Mouse (Mus musculus) embryo, embryonic 10 days (tissue): ENCODE measurements around the gene Prpf40a.

Source experiments
- DNase-seq: peaks from one replicate; pipeline ENCODE4 v3.0.0-alpha.2; 2015; ENCODE audit warnings: low spot score

The Prpf40a gene

DNA sequence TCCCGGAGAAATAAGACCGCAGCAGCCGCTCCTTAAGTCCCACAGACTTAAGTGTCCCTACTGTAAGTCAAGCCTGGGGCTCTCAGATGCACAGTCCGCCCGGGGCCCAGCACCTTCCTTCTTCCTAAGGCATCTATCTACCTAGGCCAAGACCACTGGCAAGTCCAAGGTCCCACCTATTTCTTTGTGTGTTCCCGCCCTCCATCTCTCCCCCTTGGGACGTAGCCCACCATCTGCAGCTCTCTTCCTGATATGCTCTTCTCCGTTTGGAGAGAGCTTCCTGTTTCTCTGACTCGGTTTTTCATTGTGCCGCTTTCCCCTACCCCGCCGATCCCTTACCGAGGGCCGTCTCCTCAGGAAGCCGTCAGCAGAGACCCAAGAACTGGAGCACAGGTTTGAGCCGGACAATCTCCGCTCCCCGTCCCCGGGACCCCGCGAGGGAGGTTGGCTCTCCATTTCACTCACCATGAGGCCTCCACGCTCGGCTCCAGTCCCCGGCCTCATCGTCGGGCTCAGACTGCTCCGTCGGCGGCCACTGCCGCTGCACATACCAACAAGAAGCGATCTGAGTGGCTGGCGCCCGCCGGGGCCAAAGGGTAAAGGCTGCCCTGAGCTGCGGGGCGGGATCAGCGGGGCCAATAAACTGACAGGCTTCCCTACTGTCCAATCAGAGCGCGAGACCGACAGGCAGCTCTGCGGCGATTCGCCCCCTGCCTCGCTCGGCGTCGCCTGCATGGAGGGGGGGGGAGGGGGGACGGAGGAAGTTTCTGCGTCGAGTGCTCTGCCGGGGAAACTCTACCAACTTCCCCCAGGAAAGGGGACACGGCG, at the start of gene Prpf40a:
TSS of gene Prpf40a (minus strand) at position 601 of the 828 bp plus-strand sequence.
- DNase-seq, result peak; percentile 98

DNA sequence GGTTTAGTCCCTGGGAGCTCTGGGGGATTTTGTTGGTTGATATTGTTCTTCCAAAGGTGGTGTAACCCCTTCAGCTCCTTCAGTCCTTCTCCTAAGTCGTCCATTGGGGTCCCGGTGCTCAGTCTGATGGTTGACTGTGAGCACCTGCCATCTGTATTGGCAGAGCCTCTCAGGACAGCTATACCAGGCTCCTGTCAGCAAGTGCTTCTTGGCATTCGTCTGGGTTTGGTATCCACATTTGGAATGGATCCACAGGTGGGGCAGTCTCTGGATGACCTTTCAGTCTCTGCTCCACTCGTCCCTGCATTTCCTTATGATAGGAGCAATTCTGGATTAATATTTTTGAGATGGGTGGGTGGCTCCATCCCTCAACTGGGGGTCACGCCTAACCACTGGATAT, 31.2 kb upstream of the Prpf40a start:
- no peak for DNase-seq

DNA sequence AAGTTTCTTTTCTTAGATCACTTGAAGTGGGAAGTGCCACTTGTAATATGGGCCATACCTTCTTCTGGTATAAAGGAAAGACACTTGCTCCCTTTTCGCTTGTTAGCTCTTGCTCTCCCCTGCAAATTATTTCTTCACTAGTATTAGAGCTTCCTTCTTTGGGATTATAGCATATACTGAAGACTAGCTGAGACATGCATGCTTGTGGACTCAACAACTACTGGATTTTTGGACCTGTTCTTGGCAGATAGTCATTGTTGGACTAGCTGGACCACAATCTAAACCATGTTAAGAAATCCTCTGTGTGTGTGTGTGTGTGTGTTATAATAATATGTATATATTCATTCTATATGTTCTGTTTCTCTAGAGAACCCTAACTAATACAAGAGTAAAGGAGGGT, 22.4 kb upstream of the Prpf40a start:
- DNase-seq, result no peak

DNA sequence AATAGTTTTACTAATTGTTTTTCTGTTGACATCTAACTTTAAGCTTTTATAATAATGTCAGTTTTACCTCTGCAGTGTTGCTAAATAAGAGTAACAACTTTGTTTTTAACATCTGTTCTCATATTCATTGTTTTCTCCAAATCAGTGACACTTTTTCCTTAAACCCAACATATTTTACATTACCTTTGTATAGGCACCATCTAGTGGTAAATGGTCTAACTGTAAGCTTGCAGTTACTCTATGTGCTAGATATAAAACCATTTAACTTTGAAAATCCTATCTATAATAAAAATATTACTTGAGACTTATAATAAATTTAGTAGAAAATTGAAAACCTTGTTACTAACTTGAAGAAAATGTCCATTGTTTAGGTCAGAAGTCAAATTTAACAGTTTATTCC, 15.7 kb upstream of the Prpf40a start:
- no peak for DNase-seq

DNA sequence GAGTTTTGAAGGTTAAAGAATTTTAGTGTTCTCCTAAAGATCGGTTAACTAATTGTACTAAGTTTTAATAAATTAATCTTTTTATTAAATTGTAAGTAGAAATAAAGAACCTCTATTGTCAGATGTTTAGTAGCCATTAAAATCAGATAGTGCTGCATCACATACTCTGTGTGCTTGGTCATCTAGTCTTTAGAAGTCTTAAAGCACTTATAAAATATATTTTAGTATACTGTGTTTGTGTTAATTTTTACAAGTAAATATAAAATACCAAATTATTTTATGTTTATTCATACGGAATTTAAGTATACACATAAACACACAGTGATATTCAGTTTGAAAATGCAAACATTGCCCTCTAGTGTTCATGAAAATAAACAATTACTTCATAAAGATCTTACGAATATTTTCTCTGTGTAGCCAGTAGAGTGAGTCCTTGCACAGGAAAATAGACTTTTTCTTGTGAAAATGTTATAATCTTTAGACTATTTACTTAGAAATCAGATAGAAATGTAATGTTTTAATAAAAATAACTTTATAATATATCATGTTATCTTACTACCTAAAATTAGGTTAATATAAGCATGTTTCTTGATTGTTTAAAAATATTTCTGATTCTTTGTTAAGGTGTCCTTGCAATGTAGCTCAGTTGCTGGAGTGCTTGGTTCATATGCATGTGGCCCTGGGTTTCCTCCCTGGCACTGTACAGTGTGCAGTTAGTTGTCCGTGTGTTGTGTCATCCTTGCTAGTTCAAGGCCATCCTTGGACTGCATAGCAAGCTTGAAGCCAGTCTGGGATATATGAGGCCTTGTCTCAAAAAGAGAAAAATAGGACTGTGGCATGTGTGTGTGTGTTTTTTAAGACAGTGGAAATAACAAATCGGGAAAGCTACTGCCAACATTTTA, 13.5 kb upstream of the Prpf40a start:
- peak; percentile 13 for DNase-seq

DNA sequence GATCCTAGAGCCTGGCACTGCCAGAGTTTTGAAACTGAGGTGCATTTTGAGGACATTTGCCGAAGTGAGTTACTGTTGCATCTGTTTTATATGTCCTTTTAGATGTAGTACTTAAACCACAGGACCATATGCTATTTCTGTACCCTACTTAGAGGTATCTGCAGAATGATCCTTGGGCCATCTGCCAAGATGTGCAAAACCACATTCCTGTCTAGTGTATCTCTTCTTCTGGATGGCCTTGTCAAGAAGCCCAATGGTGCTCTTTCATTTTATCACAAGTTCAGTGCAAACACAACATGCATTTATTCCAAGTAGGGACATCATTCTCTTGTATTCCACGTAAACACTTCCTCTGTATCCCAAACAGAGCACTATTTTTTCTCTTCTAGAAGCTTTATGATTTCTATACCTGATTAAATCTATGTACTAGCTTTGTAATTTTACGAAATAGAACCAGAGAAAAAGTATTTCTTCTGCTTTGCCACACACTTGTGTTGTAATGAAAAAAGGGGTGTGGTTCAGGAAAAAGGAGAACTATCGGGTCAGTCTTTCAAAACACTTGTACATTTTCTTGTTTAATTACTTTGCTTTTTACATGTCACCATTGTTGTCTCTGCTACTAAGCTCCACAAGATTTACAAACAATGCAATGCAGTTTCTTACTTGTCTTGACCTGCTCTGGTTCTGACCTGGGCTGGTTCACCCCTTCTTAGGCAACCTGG, 9.2 kb upstream of the Prpf40a start:
- DNase-seq, result no peak

DNA sequence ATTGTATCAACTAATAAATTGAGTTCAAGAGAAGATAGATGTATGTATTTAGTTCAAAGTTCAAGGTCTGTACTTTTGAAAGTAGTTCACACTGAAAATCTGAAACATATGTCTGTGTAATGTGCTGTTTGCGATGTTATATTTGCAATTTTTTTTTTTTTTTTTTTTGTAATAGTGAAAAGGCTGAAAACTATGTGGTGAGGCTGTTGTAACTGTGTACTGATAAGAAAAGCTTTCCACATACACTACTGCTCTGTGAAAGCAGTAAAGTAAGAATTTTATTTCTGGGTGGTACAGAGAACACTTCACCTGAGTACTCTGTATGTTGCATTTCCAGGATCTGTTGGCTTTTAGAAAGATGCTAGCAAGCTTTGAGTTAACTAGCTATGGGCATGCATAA, 8.1 kb upstream of the Prpf40a start:
- DNase-seq, result no peak

DNA sequence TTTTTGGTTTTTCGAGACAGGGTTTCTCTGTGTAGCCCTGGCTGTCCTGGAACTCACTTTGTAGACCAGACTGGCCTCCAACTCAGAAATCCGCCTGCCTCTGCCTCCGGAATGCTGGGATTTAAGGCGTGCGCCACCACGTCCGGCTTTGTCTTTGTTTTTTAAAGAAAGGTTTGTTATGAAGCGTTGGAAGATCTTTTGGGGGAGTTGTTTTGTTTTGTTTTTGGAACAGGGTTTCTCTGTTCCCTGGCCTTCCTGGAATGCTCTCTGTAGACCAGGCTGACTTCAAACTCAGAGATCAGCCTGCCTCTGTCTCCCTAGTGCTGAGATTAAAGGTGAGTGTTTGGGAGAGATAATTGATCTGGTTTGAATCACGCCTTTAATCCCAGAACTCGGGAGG, 5.3 kb upstream of the Prpf40a start:
- DNase-seq, result no peak

DNA sequence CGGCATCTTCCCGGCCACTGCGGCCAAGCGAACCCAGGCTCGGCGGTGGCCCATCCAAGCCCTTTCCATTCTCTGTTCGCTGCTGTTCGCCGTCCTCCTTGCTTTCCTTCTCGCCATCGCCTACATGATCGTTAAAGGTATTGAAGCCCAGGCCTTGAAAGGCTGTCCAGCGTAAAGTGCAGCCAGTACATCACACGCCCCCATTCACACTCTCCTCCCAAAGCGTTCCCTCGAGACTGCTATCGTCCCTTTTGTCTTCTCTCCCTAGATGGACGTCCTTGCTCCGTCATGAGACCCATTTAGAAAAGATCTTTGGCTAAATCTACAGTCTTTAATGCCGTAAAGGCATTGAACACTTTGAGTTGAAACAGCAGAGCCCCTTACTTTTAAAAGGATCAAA, 1.3 kb upstream of the Prpf40a start:
- peak; percentile 65 for DNase-seq

DNA sequence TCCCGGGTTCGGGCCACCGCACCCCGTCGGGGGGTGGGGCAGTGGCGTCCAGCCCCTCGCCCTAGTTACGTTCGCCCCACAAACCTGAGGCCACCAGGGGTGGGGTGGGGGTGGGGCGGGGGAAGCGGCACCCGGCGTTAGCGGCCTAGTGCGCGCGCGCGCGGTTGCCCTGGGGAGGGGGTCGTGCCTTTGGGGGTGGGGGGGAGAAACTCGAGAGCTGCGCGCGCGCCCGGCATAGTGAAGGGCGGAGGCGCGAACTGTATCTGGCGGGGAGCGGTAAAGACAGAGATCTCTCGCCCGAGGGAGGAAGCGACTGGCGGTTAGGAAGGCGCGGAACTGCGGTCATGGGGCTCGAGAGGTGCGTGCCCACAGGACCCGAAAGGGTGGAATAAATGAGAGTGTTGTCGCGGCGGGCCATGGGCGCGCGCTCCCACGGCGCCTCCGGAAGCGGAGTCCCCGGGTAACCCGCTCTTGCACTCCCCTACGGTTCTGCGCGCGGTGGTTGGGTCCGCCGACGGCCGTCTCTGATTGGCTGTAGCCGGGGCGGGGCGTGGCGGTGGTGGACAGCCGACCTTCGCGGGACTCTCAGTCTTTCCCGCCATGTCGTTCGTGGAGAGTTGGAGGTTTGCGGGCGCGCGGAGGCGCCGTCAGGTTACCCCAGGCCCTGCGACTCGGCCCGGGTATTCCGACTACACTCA, 588 bp upstream of the Prpf40a start, which contains the start of gene Arl6ip6:
TSS of gene Arl6ip6 (plus strand) at position 204 of the 698 bp plus-strand sequence.
- DNase-seq, result peak; percentile 94

DNA sequence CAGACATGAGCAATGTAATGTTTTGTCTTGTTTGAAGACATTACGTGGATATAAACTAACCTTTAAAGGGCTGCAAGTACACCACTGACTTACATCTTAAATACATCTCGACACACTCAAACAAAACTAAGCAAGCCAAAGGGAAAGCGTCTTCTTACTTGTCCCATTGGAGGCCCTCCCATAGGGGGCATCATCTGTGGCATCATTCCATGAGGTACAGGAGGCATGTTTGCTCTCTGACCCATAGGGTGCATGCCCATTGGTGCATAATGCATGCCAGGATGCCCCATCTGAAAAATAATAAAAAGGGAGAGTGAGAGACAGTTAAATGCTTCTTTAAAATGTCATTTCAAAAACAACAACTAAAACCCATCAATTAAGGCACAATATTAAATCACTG, 1.3 kb downstream of the Prpf40a start:
- peak; percentile 25 for DNase-seq

DNA sequence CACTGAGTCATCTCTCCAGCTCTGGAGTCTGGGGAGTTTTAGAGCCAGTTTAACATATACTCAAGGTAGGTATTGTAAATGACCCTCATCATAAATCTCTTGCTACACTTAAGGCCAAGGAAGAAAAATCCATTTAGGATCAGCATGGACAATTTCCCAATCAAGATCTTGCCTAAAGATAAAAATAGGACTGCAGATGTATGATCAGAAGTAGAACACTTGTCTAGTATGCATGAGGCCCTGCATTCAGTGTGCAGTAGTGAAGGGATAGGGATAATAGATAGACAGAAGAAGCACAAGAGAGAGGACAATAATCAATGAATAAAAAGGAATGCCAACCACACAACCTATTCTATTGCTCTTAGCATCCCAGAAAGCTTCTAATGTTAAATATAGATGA, 11.2 kb downstream of the Prpf40a start:
- no peak for DNase-seq

DNA sequence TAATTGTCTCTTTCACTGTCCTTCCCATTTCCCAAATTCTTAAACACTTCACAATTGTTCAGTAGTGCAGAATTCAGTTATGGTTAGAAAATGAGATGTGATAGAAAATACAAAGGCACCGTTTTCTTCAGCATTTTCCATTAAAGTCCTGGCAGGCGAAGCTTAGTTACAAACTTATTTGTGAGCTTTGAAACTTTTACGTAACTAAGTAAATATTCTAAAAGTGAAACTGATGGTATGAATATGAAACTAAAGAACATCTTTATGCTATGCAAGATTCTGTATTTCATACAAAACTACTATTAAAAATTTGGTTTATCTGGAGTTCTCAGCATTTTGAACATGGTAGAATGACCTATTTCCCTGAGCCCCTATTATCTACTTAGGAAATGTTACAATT, 12.1 kb downstream of the Prpf40a start:
- DNase-seq, result no peak

DNA sequence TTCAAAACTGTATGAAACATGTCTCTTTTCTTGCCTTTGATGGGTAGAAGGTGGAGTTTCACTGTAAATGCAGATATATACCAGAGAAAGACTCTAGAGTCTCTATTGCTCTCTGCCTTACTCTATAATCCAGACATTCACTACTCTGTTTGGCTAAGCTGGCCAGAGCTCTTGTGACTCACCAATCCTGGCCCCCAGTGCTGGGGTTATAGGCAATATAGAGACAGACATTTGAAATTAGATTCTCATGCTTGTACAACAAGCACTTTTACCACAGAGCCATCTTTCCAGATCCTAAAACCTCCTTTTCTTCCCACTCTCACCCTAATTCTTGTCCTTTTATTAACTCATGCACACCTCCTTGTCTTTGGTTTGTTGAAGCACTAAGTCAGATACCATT, 17.1 kb downstream of the Prpf40a start:
- DNase-seq, result no peak

DNA sequence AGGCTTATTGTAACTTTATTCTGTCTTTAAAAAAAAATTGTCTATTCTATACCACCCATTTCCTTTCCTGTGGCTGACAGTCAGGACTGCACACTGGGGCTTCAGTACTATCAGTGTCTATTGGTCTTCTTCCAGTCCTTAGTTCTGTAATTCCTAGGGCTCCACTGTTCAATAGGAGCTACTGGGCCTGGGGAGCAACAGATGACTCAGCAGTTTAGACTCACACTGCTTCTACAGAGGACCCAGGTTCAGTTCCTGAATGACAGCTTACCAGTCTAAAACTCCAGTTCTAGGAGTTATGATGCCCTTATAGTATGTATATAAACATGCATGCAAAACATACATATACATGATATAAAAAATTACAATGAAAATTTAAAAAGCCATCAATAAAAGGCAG, 44.2 kb downstream of the Prpf40a start:
- no peak for DNase-seq

DNA sequence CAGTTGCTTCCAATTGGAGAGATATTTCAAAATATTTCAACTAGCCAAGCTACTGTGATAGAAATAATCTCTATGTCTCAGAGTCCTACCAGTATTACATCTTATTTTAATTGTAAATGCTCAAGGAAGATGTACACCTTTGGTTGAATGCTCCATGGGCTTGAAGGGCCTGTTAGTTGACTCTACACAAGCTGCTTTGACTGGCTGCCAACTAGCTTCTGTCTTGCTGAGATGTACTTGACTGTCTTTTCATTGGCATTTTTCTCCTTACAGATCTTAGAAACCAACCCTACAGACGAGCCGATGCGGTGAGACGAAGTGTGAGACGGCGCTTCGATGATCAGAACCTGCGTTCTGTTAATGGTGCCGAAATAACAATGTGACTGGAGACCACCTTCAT, 59.5 kb downstream of the Prpf40a start:
- DNase-seq, result no peak

DNA sequence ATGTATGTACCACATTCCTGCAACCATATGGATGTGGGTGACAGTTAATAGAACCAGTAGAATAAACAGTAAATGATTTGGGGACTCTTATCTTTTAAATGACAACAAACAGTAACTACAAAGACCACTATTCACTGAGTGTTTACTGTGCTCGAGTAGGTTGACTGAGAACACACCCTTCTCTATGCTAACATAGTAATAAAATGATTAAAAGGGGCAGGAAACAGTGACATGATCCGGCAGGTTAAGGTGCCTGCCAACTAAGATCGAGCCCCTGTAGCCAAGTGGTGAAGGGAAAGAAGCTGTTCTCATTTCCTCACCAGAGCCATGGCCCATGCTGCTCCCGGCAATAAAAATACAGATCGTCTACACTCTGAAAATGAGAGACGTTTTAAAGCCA, 62.0 kb downstream of the Prpf40a start:
- no peak for DNase-seq

DNA sequence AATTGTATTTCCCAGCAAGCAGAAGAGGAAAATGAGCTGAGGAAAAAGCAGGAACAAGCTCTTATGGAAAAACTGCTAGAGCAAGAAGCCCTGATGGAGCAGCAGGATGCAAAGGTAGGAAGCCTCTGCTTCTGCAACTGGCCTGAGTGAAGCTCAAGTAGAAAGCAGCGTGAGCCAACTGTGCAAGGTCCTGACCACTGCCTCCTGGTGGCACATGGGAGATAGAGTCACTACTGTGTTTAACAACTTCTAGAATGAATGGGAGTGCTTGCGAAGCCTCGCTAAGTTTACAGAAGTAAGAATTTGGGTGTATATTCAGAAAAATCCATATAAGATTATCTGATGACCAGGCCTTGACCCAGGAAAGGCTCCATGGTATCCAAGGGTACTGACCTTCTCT, 65.1 kb downstream of the Prpf40a start:
- peak; percentile 29 for DNase-seq

DNA sequence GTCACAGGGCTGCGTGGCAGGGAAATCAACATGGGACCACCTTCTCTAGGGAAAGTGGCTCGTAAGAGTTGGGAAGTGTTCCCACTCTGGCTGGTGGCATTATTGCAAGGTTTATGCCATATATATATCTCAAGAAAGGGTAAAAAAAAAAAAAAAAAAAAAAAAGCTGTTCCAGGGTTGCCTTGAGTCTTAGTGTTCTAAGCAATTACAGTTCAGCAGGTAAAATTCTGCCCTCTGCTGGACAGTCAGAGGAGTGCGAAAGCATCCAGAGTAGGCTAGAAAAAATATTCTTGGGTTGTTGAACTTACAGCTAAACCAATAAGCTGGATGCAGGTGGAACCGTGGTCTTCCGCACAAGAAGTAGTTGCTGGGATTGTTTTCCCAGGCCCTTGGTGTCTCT, 69.3 kb downstream of the Prpf40a start:
- peak; percentile 53 for DNase-seq

DNA sequence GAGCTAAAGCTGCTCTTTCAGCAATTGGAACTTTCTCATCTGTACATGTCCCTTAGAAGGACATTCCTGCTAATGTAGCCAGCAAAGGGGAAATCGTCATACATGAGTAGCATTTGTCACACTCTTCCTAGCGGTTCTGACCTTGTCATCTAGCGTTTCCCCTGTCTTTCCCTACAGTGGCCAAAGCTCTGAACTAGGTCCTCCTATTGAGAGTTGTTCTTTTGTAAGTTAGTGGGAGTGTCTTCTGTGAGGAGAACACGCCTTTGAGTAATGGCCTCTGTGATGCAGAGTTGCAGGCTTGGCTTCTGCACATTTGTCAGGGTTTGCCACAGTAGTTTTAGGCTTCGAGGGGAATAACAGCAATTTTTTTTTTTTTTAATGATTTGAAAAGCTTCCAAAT, 82.5 kb downstream of the Prpf40a start:
- DNase-seq, result no peak

DNA sequence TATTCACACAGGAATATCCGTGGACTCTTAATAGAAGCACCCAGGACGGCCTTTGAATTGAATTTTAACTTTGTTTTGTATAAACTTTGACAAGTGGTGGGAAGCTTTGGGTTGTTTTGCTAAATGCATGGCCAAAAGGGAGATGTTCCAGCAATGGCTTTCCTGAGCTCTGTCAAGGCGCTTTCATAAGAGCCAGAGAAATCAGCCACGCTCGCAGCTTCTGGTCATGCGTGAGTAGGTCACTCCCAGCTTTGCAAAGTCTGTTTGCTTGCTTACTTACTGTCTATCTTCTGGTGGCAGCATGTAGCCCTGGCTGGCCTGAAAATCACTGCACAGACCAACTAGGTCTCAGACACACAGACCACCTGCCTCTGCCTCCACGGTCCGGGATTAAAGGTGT, 84.6 kb downstream of the Prpf40a start:
- DNase-seq, result no peak

DNA sequence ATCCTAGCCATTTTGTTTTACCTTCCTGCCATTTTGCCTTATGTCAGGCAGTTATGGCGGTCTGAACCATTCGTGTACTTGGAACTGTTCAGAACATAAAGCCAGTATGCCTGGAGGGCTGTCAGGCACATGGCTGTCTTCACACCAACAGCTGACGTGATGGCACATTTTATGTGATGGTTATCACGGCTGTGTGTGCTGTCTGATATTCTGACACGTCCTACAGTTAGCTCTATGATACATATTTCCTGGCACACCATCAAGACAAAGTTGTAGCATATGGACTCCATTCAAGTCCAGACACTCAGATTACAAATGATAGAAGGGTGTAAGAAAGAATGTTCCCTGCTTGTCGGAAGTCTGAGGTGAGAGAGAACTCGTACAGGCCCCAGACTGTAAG, 85.0 kb downstream of the Prpf40a start:
- no peak for DNase-seq
